Mouse (Mus musculus): ENCODE results near the gene Svbp. TPM values are rescaled to one million over a fixed set of nuclear protein-coding genes. Genes with fewer than 3 reads are reported as not detected.

Gene Svbp
- polyA plus RNA-seq, 1 experiment from 2014 or later = 100 TPM

GRCm38 (mm10) chr4:119223696-119224095 is 28.6 kb downstream of the Svbp start:
- H3K9ac ChIP-seq (ENCODE audit: low read length) = no peak overlapping the region
- H3K9me3 ChIP-seq (ENCODE audit: control insufficient read depth, low read length) = no peaks in the 10 kb centered on the region
- H3K27ac ChIP-seq (replicated peaks) = no peak overlapping the region
- ATAC-seq (ENCODE audit: low FRiP score, low TSS enrichment) (peak; percentile 45; the same call in 1 of the 2 replicates), DNase-seq (ENCODE audit: low spot score) (peak; percentile 50)
- no peak for TF ChIP-seq EP300 (optimal IDR thresholded peaks at IDR 0.05)
- TF ChIP-seq CTCF (IDR thresholded peaks at IDR 0.05; ENCODE audit: low read depth) = peak; percentile 80
- H3K4me1 ChIP-seq (replicated peaks; ENCODE audit: control insufficient read depth, insufficient read depth) = no peaks in the 10 kb centered on the region
- no peaks in the 10 kb centered on the region for H3K27me3 ChIP-seq (ENCODE audit: control insufficient read depth, insufficient read depth, low read length)
- 69% methylated on average over 1 of the region's 1 CpGs for WGBS
- H3K4me3 ChIP-seq (ENCODE audit: low read depth, low read length) = no peak overlapping the region
- peaks cover 10% of the 10 kb centered on the region; the same call in 1 of the 2 replicates for H3K36me3 ChIP-seq (ENCODE audit: control insufficient read depth, insufficient read depth, low read length)
- no peak overlapping the region for H3K4me2 ChIP-seq (replicated peaks; ENCODE audit: low read depth)

DNA sequence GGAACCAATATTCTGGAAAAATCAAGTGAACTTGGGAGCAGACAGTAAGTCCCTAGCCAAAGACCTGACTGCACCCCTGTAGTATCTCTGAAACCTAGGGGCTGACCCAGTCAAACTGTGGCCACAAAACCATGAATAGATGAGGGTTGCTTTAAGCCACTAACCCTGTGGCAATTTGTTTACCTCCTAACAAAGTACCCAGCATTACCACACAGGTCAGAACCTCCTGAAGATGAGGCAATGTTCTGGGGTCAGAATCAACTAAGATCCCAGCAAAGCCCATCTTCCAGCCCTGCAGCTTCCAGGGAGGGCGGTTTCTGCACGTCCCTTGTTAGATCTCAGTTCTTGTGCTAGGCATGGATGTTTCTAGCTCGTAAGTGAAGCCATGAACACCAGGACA is 29.4 kb downstream of the Svbp start:
- no peaks in the 10 kb centered on the region for H3K4me1 ChIP-seq (replicated peaks; ENCODE audit: control insufficient read depth, insufficient read depth)
- no peaks in the 10 kb centered on the region for H3K9me3 ChIP-seq (ENCODE audit: control insufficient read depth, low read length)
- 95% methylated on average over 3 of the region's 3 CpGs for WGBS
- H3K4me2 ChIP-seq (replicated peaks; ENCODE audit: low read depth) = no peak overlapping the region
- TF ChIP-seq CTCF (IDR thresholded peaks at IDR 0.05; ENCODE audit: low read depth) = no peak
- no peak for TF ChIP-seq EP300 (optimal IDR thresholded peaks at IDR 0.05)
- H3K27me3 ChIP-seq (ENCODE audit: control insufficient read depth, insufficient read depth, low read length) = no peaks in the 10 kb centered on the region
- DNase-seq (ENCODE audit: low spot score) = no peak
- ATAC-seq (ENCODE audit: low FRiP score, low TSS enrichment) = no peak
- H3K9ac ChIP-seq (ENCODE audit: low read length) = no peak overlapping the region
- H3K36me3 ChIP-seq (ENCODE audit: control insufficient read depth, insufficient read depth, low read length) = peaks cover 10% of the 10 kb centered on the region; the same call in 1 of the 2 replicates
- H3K4me3 ChIP-seq (ENCODE audit: low read depth, low read length) = no peak overlapping the region
- H3K27ac ChIP-seq (replicated peaks) = no peak overlapping the region

DNA sequence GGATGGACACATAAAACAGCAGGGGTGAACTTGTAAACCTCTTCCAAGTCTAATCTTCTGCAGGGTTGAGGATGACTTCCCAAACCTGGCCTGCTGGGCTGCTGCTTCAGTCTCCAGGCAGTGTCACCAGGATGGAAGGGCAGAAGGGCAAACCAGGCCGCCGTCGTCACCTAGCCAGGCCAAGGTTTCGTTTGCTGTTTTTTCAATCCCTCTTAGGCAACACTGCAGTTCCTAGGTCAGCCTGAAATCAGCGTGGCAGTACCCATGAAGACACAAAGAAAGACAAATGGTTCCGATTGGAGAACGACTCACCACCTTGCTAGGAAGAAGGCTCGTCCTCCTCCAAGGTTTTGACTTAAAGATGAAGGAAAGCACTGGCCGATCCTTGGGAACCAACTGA is 30.6 kb downstream of the Svbp start:
- Histone ChIP-seq H3K36me3 (ENCODE audit: control insufficient read depth, insufficient read depth, low read length) (peaks cover 10% of the 10 kb centered on the region; the same call in 1 of the 2 replicates), H3K9ac (ENCODE audit: low read length) (no peak overlapping the region), H3K4me1 (replicated peaks; ENCODE audit: control insufficient read depth, insufficient read depth) (no peaks in the 10 kb centered on the region), H3K9me3 (ENCODE audit: control insufficient read depth, low read length) (no peaks in the 10 kb centered on the region), H3K27ac (replicated peaks) (no peak overlapping the region), H3K27me3 (ENCODE audit: control insufficient read depth, insufficient read depth, low read length) (no peaks in the 10 kb centered on the region), H3K4me2 (replicated peaks; ENCODE audit: low read depth) (no peak overlapping the region), H3K4me3 (ENCODE audit: low read depth, low read length) (no peak overlapping the region)
- TF ChIP-seq EP300 (optimal IDR thresholded peaks at IDR 0.05) (no peak), CTCF (IDR thresholded peaks at IDR 0.05; ENCODE audit: low read depth) (no peak)
- DNase-seq (ENCODE audit: low spot score) = no peak
- WGBS = 85% methylated on average over 9 of the region's 9 CpGs
- no peak for ATAC-seq (ENCODE audit: low FRiP score, low TSS enrichment)

GRCm38 (mm10) chr4:119226751-119227150 is 31.6 kb downstream of the Svbp start:
- Histone ChIP-seq H3K36me3 (ENCODE audit: control insufficient read depth, insufficient read depth, low read length) (peaks cover 10% of the 10 kb centered on the region; the same call in 1 of the 2 replicates), H3K9ac (ENCODE audit: low read length) (no peak overlapping the region), H3K27me3 (ENCODE audit: control insufficient read depth, insufficient read depth, low read length) (no peaks in the 10 kb centered on the region), H3K9me3 (ENCODE audit: control insufficient read depth, low read length) (no peaks in the 10 kb centered on the region), H3K4me2 (replicated peaks; ENCODE audit: low read depth) (no peak overlapping the region), H3K27ac (replicated peaks) (no peak overlapping the region), H3K4me3 (ENCODE audit: low read depth, low read length) (no peak overlapping the region), H3K4me1 (replicated peaks; ENCODE audit: control insufficient read depth, insufficient read depth) (no peaks in the 10 kb centered on the region)
- TF ChIP-seq EP300 (optimal IDR thresholded peaks at IDR 0.05) (no peak), CTCF (IDR thresholded peaks at IDR 0.05; ENCODE audit: low read depth) (no peak)
- no peak for ATAC-seq (ENCODE audit: low FRiP score, low TSS enrichment)
- no peak for DNase-seq (ENCODE audit: low spot score)
- 89% methylated on average over 11 of the region's 11 CpGs for WGBS

GRCm38 (mm10) chr4:119232410-119233255 is 37.5 kb downstream of the Svbp start, which contains the start of the genes AU022252 and P3h1:
TSS of gene AU022252 (minus strand) at chr4:119232712.
TSS of gene P3h1 (plus strand) at chr4:119232915.
- peak within 1 kb of the TSS; percentile 89 for H3K4me2 ChIP-seq (replicated peaks; ENCODE audit: low read depth)
- no peaks in the 10 kb centered on the region for H3K27me3 ChIP-seq (ENCODE audit: control insufficient read depth, insufficient read depth, low read length)
- DNase-seq (ENCODE audit: low spot score) (peak; percentile 97), ATAC-seq (ENCODE audit: low FRiP score, low TSS enrichment) (peak; percentile 98)
- no peak for TF ChIP-seq EP300 (optimal IDR thresholded peaks at IDR 0.05)
- no peak for TF ChIP-seq CTCF (IDR thresholded peaks at IDR 0.05; ENCODE audit: low read depth)
- peak within 1 kb of the TSS; percentile 87 for H3K4me3 ChIP-seq (ENCODE audit: low read depth, low read length)
- under 1% methylated on average over 57 of the region's 71 CpGs for WGBS
- H3K27ac ChIP-seq (replicated peaks) = peak within 1 kb of the TSS; percentile 76
- no peaks in the 10 kb centered on the region for H3K9me3 ChIP-seq (ENCODE audit: control insufficient read depth, low read length)
- peak within 1 kb of the TSS; percentile 81 for H3K9ac ChIP-seq (ENCODE audit: low read length)
- H3K36me3 ChIP-seq (ENCODE audit: control insufficient read depth, insufficient read depth, low read length) = no peaks in the 10 kb centered on the region; the same call in 1 of the 2 replicates
- H3K4me1 ChIP-seq (replicated peaks; ENCODE audit: control insufficient read depth, insufficient read depth) = no peaks in the 10 kb centered on the region
